Mouse (Mus musculus) liver, embryonic 13.5 days (tissue): Measurements from ENCODE around the gene Ranbp6. TPM values are rescaled to one million over a fixed set of nuclear protein-coding genes. Genes with fewer than 3 reads are reported as not detected.
A peak's percentile ranks its signal among the peaks of the same experiment; 100 is the strongest.

Experiments
- ATAC-seq: fragments of 200-750 bp; cut with Nextera tagmentation; 2 replicates; pipeline ENCODE4 v1.8.0; 2017; ENCODE audit warnings: low read depth, mild to moderate bottlenecking, moderate number of reproducible peaks, moderate library complexity
- DNase-seq: peaks from one replicate; pipeline ENCODE4 v3.0.0; 2022
- H3K27ac ChIP-seq: fragments of 300-500 bp; sonication (generic); 2 replicates; pipeline ENCODE4 v1.5.1; 2015; ENCODE audit warnings: moderate library complexity, mild to moderate bottlenecking, inconsistent platforms
- H3K27me3 ChIP-seq: fragments of 300-500 bp; sonication (generic); 2 replicates; pipeline ENCODE4 v1.6.1; 2015; ENCODE audit warnings: mild to moderate bottlenecking, inconsistent platforms
- H3K36me3 ChIP-seq: fragments of 300-500 bp; sonication (generic); 2 replicates; pipeline ENCODE4 v1.6.1; 2015; ENCODE audit warnings: mild to moderate bottlenecking, inconsistent platforms
- H3K4me1 ChIP-seq: fragments of 300-500 bp; sonication (generic); replicated peaks from 2 replicates; pipeline ENCODE4 v1.6.1; 2015; ENCODE audit warnings: inconsistent platforms
- H3K4me2 ChIP-seq: fragments of 300-500 bp; sonication (generic); 2 replicates; pipeline ENCODE4 v1.6.1; 2015; ENCODE audit warnings: inconsistent platforms, mild to moderate bottlenecking, moderate library complexity
- H3K4me3 ChIP-seq: fragments of 300-500 bp; sonication (generic); replicated peaks from 2 replicates; pipeline ENCODE4 v1.5.1; 2015; ENCODE audit warnings: mild to moderate bottlenecking, inconsistent platforms
- H3K9ac ChIP-seq: fragments of 300-500 bp; sonication (generic); 2 replicates; pipeline ENCODE4 v1.6.1; 2015; ENCODE audit warnings: mild to moderate bottlenecking, inconsistent platforms
- H3K9me3 ChIP-seq: fragments of 300-500 bp; sonication (generic); replicated peaks from 2 replicates; pipeline ENCODE4 v1.6.1; 2016; ENCODE audit warnings: inconsistent platforms
- WGBS: fragments of 180-500 bp; shearing (Covaris S2); methylation state at CpG from one replicate; pipeline ENCODE4 v1.1.7; 2015; ENCODE audit not compliant: insufficient replicate concordance; 5-methylcytosine and 5-hydroxymethylcytosine counted together
- polyA plus RNA-seq: library from polyadenylated mRNA; unstranded; fragments of >200 nt; fragmentation: Nextera tagmentation; extraction: Ambion mirVana; gene quantifications from 2 replicates; pipeline ENCODE4 v1.2.1, GENCODE M21; 2015

Gene Ranbp6
- 6.6 and 8.6 TPM in 2 replicates for polyA plus RNA-seq

GRCm38 (mm10) chr19:29812581-29813460, at the start of gene Ranbp6:
Gene Ranbp6 (minus strand): TSS chr19:29812974.
- H3K4me3 ChIP-seq, result peak within 1 kb of the TSS; percentile 80
- DNase-seq (peak; percentile 84), ATAC-seq (peak; percentile 97)
- WGBS, result 2% methylated on average over 47 of the region's 47 CpGs
- peak within 1 kb of the TSS; percentile 82 for H3K9ac ChIP-seq
- H3K4me1 ChIP-seq, result peaks cover 12% of the 10 kb centered on the region
- H3K27ac ChIP-seq, result no peak within 1 kb of the TSS
- no peaks in the 10 kb centered on the region for H3K9me3 ChIP-seq
- peak within 1 kb of the TSS; percentile 90 for H3K4me2 ChIP-seq
- H3K27me3 ChIP-seq, result 0 out of 2 replicates have a peak, but pooled peaks cover 3% of the 10 kb centered on the region
- peaks cover 25% of the 10 kb centered on the region for H3K36me3 ChIP-seq

GRCm38 (mm10) chr19:29860816-29861215, 48.0 kb upstream of the Ranbp6 start:
- Histone ChIP-seq H3K4me2 (no peak overlapping the region), H3K27me3 (no peaks in the 10 kb centered on the region), H3K9me3 (no peaks in the 10 kb centered on the region), H3K36me3 (no peaks in the 10 kb centered on the region), H3K4me3 (no peak overlapping the region), H3K27ac (no peak overlapping the region), H3K4me1 (no peaks in the 10 kb centered on the region), H3K9ac (no peak overlapping the region)
- WGBS, result 65% methylated on average over 4 of the region's 4 CpGs
- ATAC-seq, result no peak
- DNase-seq, result no peak

DNA sequence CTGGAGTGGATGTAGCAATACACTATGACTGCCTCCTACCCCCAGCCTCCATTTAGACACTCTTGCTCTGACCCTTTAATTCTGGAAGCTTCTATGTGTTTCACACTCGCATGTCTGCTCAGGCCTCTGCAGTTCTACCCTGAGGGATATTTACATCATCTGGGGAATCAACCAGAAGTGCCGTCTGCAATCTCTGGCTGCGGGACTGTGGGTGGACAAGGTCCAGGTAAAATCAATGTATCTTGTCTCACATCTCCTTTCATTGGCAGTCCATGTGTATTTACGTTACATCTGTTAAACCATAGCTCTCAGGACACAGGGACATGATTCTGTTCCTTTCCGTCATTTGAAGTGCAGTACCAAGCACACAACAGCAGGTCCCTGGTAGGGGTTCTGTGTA, 44.5 kb upstream of the Ranbp6 start:
- Histone ChIP-seq H3K4me2 (no peak overlapping the region), H3K27ac (no peak overlapping the region)
- DNase-seq, result no peak

DNA sequence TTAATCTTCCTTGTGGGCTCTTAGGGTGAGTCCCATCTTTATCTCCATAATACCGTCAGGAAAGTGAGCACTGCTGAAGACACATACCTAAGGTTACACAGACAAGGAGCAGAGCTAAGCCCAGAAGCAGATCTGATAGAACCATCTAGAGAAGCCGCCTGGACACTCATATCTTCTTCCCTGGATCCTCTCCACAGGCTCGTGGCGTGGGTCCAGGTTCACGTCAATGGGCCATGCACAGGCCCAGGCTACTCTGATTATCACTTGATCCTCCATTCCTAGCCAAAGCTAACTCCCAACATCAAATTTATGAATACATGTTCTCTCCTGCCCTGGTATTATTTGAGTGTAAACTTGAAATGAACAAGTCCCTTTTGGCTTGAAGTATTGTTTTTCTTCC, 40.9 kb upstream of the Ranbp6 start:
- H3K27ac ChIP-seq, result no peak overlapping the region
- H3K36me3 ChIP-seq, result no peaks in the 10 kb centered on the region
- WGBS, result 66% methylated on average over 5 of the region's 5 CpGs
- no peaks in the 10 kb centered on the region for H3K27me3 ChIP-seq
- DNase-seq (no peak), ATAC-seq (no peak)
- H3K4me1 ChIP-seq, result no peaks in the 10 kb centered on the region
- no peaks in the 10 kb centered on the region for H3K9me3 ChIP-seq
- no peak overlapping the region for H3K4me2 ChIP-seq
- H3K4me3 ChIP-seq, result no peak overlapping the region
- H3K9ac ChIP-seq, result no peak overlapping the region

More for the DNA sequence above, 44.5 kb upstream of the Ranbp6 start:
- Histone ChIP-seq H3K4me3 (no peak overlapping the region), H3K36me3 (no peaks in the 10 kb centered on the region), H3K9me3 (no peaks in the 10 kb centered on the region), H3K9ac (no peak overlapping the region), H3K27me3 (no peaks in the 10 kb centered on the region), H3K4me1 (no peaks in the 10 kb centered on the region)
- WGBS, result 60% methylated on average over 5 of the region's 5 CpGs
- no peak for ATAC-seq

DNA sequence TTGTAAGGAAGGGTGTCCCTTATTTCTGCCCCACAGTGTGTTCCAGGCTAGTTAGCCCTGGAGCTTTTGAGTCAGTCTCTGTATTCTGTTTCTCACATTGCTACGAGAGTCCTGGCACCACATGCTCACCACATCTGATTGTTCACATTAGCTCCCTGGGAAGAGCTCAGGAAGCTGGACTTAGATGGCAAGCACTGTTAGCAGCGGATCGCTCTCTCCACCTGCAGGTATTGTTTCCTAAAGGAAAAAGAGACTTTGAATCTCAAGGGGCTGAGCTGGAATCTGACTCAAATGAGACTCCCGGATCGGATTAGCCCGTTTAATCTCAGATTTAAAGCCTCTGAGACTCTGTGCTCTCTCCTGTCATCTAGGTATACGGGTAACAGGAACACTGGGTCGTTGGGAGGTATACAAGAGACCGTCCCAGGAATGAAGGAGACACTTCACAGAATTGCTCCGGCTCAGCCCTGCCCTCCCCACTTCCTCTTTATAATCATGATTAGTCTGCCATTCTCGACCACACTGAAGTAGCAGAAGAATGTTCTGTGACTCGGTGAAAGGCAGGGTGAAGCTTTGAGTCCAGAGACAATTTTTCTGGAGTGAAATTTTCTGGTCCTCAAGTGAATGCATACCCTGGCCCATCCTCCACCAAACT, 38.4 kb upstream of the Ranbp6 start:
- Histone ChIP-seq H3K27me3 (no peaks in the 10 kb centered on the region), H3K4me1 (no peaks in the 10 kb centered on the region), H3K4me3 (no peak overlapping the region), H3K27ac (no peak overlapping the region), H3K9me3 (no peaks in the 10 kb centered on the region), H3K9ac (no peak overlapping the region), H3K36me3 (no peaks in the 10 kb centered on the region), H3K4me2 (no peak overlapping the region)
- 29% methylated on average over 12 of the region's 12 CpGs for WGBS
- no peak for ATAC-seq
- DNase-seq, result no peak

DNA sequence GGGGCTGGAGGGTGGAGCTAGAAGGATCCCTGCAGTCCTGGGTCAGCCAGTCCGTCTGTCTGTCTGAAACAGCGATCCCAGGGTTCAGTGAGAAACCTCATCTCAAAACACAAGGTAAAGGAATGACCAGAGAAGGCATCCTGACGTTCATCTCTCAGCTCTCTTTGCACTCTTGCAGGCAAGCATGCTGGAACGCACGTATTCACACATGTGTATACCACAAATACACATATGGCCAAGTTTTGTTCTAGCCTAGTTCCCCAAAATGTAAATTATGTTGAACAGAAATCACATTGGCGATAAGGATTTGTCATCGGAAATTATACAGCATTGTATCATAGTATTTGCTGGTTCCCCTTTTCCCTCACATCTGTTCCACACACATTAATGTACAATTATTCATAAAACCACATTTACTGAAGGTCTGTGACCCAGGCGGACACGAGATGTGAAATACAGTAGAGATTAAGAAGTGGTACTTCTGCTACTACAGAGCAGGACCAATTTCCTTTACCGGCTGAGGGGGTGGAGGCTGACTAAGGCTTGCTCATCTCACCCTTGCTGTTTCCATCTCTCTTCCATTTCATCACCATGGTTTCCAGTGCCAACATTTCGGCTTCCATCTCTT, 37.3 kb upstream of the Ranbp6 start:
- Histone ChIP-seq H3K27ac (no peak overlapping the region), H3K4me2 (no peak overlapping the region), H3K9me3 (no peaks in the 10 kb centered on the region), H3K4me1 (no peaks in the 10 kb centered on the region), H3K27me3 (no peaks in the 10 kb centered on the region), H3K4me3 (no peak overlapping the region), H3K36me3 (no peaks in the 10 kb centered on the region), H3K9ac (no peak overlapping the region)
- DNase-seq (no peak), ATAC-seq (no peak)
- 60% methylated on average over 11 of the region's 11 CpGs for WGBS

DNA sequence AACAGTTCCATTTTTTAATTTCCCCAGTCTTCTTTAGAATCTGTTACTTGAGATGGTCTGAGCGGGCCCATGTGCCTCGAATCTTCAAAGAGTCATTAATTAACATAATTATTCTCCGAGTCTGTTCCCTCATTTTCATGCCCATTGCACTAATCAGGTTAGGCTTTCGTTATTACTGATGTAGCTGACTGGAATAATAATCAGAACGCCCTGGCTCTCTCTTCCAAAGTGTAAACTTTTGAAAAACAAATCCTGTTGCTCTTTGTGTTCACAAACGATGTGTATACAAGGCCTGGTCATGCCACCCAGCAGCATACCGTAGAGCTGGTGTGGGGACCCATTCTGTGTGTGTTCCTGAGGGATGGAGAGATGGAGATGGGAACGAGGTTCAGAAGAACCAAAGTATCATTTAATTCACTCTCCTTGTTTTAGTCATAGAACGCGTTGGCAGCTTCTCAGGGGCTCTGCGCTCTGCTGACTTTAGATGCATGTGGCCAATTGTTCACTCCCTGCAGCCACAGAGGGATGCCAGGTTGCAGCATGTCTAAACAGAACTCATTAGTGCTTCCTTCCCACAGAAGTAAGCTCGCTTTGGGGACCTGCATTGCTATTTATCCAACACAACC, 31.4 kb upstream of the Ranbp6 start:
- Histone ChIP-seq H3K36me3 (no peaks in the 10 kb centered on the region), H3K4me2 (no peak overlapping the region), H3K27me3 (no peaks in the 10 kb centered on the region), H3K4me1 (no peaks in the 10 kb centered on the region), H3K27ac (no peak overlapping the region), H3K4me3 (no peak overlapping the region), H3K9me3 (no peaks in the 10 kb centered on the region), H3K9ac (no peak overlapping the region)
- DNase-seq (no peak), ATAC-seq (no peak)
- WGBS, result 69% methylated on average over 12 of the region's 12 CpGs

- Histone ChIP-seq H3K9ac (no peak overlapping the region), H3K36me3 (no peaks in the 10 kb centered on the region), H3K4me1 (no peaks in the 10 kb centered on the region), H3K27ac (no peak overlapping the region), H3K9me3 (no peaks in the 10 kb centered on the region), H3K27me3 (no peaks in the 10 kb centered on the region), H3K4me3 (no peak overlapping the region), H3K4me2 (no peak overlapping the region)
- DNase-seq (no peak), ATAC-seq (no peak)
- WGBS, result 55% methylated on average over 5 of the region's 5 CpGs
Measured at GRCm38 (mm10) chr19:29843641-29844035, 30.9 kb upstream of the Ranbp6 start.

DNA sequence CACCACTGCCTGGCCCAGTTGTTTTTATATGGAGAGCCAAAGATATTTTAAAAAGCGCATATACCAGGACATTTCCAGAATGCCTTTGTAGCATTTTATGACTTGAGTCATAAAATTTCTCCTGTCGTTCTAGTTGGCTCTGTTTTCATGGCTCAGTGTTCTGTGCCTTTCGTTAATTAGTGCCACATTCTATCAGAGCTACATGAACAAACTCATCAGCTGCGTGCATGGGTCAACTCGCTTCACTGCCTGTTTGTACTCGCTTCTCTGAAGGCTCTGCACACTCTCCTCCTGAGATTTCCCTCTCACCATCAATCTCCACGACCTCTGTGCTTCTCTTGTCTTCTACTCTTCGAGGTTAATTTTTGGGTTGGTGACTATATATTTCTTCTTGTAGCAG, 30.2 kb upstream of the Ranbp6 start:
- no peaks in the 10 kb centered on the region for H3K9me3 ChIP-seq
- no peak overlapping the region for H3K4me2 ChIP-seq
- H3K9ac ChIP-seq, result no peak overlapping the region
- H3K4me1 ChIP-seq, result no peaks in the 10 kb centered on the region
- no peaks in the 10 kb centered on the region for H3K27me3 ChIP-seq
- H3K27ac ChIP-seq, result no peak overlapping the region
- no peak for ATAC-seq
- 64% methylated on average over 8 of the region's 8 CpGs for WGBS
- H3K36me3 ChIP-seq, result no peaks in the 10 kb centered on the region
- DNase-seq, result no peak
- no peak overlapping the region for H3K4me3 ChIP-seq

- ATAC-seq (no peak), DNase-seq (no peak)
- Histone ChIP-seq H3K27ac (no peak overlapping the region), H3K4me3 (no peak overlapping the region), H3K9me3 (no peaks in the 10 kb centered on the region), H3K36me3 (no peaks in the 10 kb centered on the region), H3K4me2 (no peak overlapping the region), H3K9ac (no peak overlapping the region), H3K4me1 (no peaks in the 10 kb centered on the region), H3K27me3 (no peaks in the 10 kb centered on the region)
- WGBS, result 74% methylated on average over 4 of the region's 4 CpGs
Measured at GRCm38 (mm10) chr19:29840642-29841041, 27.9 kb upstream of the Ranbp6 start.

- Histone ChIP-seq H3K9me3 (no peaks in the 10 kb centered on the region), H3K4me3 (no peak overlapping the region), H3K9ac (no peak overlapping the region), H3K27ac (no peak overlapping the region), H3K4me2 (no peak overlapping the region), H3K4me1 (no peaks in the 10 kb centered on the region), H3K27me3 (no peaks in the 10 kb centered on the region), H3K36me3 (no peaks in the 10 kb centered on the region)
- 52% methylated on average over 3 of the region's 3 CpGs for whole genome bisulfite sequencing
- ATAC-seq, result no peak
- no peak for DNase-seq
Measured at GRCm38 (mm10) chr19:29838636-29839135, 25.9 kb upstream of the Ranbp6 start.
